Mouse (Mus musculus) ES-E14 (cell line): ENCODE data around the gene Otor. TPM values are rescaled to one million over a fixed set of nuclear protein-coding genes. Genes with fewer than 3 reads are reported as not detected.

Experiments
- DNase-seq: peaks from one replicate; pipeline ENCODE4 v3.0.0-alpha.2; 2013; ENCODE audit warnings: low read depth, low spot score
- H3K27ac ChIP-seq: 2 replicates; pipeline ENCODE4 v1.5.1; 2012; ENCODE audit warnings: low read depth, mild to moderate bottlenecking, low read length, moderate library complexity, mixed read lengths; ENCODE audit not compliant: poor library complexity, insufficient read depth, severe bottlenecking
- H3K36me3 ChIP-seq: 2 replicates; pipeline ENCODE4 v1.6.1; 2012; ENCODE audit warnings: mild to moderate bottlenecking, low read length, moderate library complexity, mixed read lengths; ENCODE audit not compliant: control insufficient read depth, poor library complexity, insufficient read depth, severe bottlenecking
- H3K4me1 ChIP-seq, 2 experiments: fragments of 150-350 bp in 1 of 2; sonication (generic) in 1 of 2; 2 replicates each; pipeline ENCODE4 v1.6.1; 2012; ENCODE audit warnings: low read length in 2 of 2, mild to moderate bottlenecking in 1 of 2, mixed read lengths in 1 of 2; ENCODE audit not compliant: control insufficient read depth in 2 of 2, insufficient read depth in 2 of 2, poor library complexity in 1 of 2
- H3K4me3 ChIP-seq, 2 experiments: fragments of 150-350 bp in 1 of 2; sonication (generic) in 1 of 2; 2 replicates each; pipeline ENCODE4 v1.5.1; 2012; ENCODE audit warnings: low read length in 2 of 2, low read depth in 1 of 2, mild to moderate bottlenecking in 1 of 2, mixed read lengths in 1 of 2; ENCODE audit not compliant: insufficient read depth in 1 of 2, poor library complexity in 1 of 2, severe bottlenecking in 1 of 2
- H3K9ac ChIP-seq: 2 replicates; pipeline ENCODE4 v1.6.1; 2012; ENCODE audit warnings: low read depth, mild to moderate bottlenecking, low read length, mixed read lengths; ENCODE audit not compliant: poor library complexity, insufficient read depth, severe bottlenecking
- H3K9me3 ChIP-seq: fragments of 150-350 bp; sonication (generic); 2 replicates; pipeline ENCODE4 v1.6.1; 2012; ENCODE audit warnings: low read depth, mild to moderate bottlenecking, low read length; ENCODE audit not compliant: control insufficient read depth, insufficient read depth
- CHD2 ChIP-seq: IDR thresholded peaks from 2 replicates; pipeline ENCODE4 v1.6.1; 2014; ENCODE audit warnings: mild to moderate bottlenecking, low read depth, low read length, inconsistent platforms
- HCFC1 ChIP-seq: IDR thresholded peaks from 2 replicates; pipeline ENCODE4 v1.6.1; 2012; ENCODE audit warnings: low read length, inconsistent platforms, borderline replicate concordance; ENCODE audit not compliant: insufficient read depth
- MAFK ChIP-seq: IDR thresholded peaks from 2 replicates; pipeline ENCODE4 v1.6.1; 2014; ENCODE audit warnings: mild to moderate bottlenecking, low read depth, low read length, inconsistent platforms; ENCODE audit not compliant: insufficient read depth
- ZC3H11A ChIP-seq: IDR thresholded peaks from 2 replicates; pipeline ENCODE4 v1.6.1; 2012; ENCODE audit warnings: low read depth, mild to moderate bottlenecking, inconsistent platforms, low read length, borderline replicate concordance
- ZNF384 ChIP-seq: IDR thresholded peaks from 2 replicates; pipeline ENCODE4 v1.6.1; 2012; ENCODE audit warnings: low read depth, low read length, inconsistent platforms
- in situ Hi-C, 2 experiments: fragments of 600-800 bp; cut with MboI; formaldehyde crosslinking; loops; one replicate each; pipeline ENCODE4 v1.15.1; 2025; ENCODE audit warnings: low sequenced_read_pairs in 2 of 2, inconsistent platforms in 1 of 2; ENCODE audit not compliant: unreplicated experiment in 2 of 2
- total RNA-seq: library from RNA; depleted of rRNA; stranded (reverse); fragments of 300-350 nt; gene quantifications from 2 replicates; pipeline ENCODE4 v1.2.3, GENCODE M21; 2012; rRNA removed

Gene Otor
- total RNA-seq, 1 experiment: not detected

- H3K36me3 ChIP-seq: no peaks in the 10 kb centered on the region
- DNase-seq: no peak
- no peak for TF ChIP-seq ZNF384
- TF ChIP-seq ZC3H11A: no peak
- TF ChIP-seq CHD2: no peak
- TF ChIP-seq HCFC1: no peak
- TF ChIP-seq MAFK: no peak
Measured at GRCm38 (mm10) chr2:143114716-143115115, 36.4 kb downstream of the Otor start.

GRCm38 (mm10) chr2:143117453-143117852 is 39.2 kb downstream of the Otor start:
- Histone ChIP-seq H3K36me3 (no peaks in the 10 kb centered on the region), H3K4me1 (peaks cover 0 to 10% of the 10 kb centered on the region in 2 experiments; a peak in 2 of 4 replicates), H3K4me3 (no peak overlapping the region), H3K27ac (no peak overlapping the region; the same call in 1 of the 2 replicates), H3K9me3 (no peaks in the 10 kb centered on the region), H3K9ac (no peak overlapping the region)
- in situ Hi-C loops: loop anchor here in 1 of 2 experiments (10.0 kb wide), 1 partner anchor 667 kb away; no protein-coding TSS in a partner anchor
- peak; percentile 70 for DNase-seq
- TF ChIP-seq ZC3H11A: no peak
- no peak for TF ChIP-seq HCFC1
- no peak for TF ChIP-seq CHD2
- TF ChIP-seq ZNF384: no peak
- TF ChIP-seq MAFK: no peak

More at GRCm38 (mm10) chr2:143114716-143115115, 36.4 kb downstream of the Otor start:
- Histone ChIP-seq H3K4me3 (no peak overlapping the region), H3K27ac (no peak overlapping the region), H3K4me1 (peaks cover 0 to 10% of the 10 kb centered on the region in 2 experiments; a peak in 2 of 4 replicates), H3K9ac (no peak overlapping the region), H3K9me3 (no peaks in the 10 kb centered on the region)
- in situ Hi-C loops: loop anchor here in 1 of 2 experiments (10.0 kb wide), 1 partner anchor 670 kb away; no protein-coding TSS in a partner anchor

GRCm38 (mm10) chr2:143118221-143118620 is 39.9 kb downstream of the Otor start:
- DNase-seq: peak; percentile 31
- peak overlapping the region; percentile 47; the same call in 1 of the 2 replicates for H3K27ac ChIP-seq
- H3K4me3 ChIP-seq: no peak overlapping the region
- in situ Hi-C loops: loop anchor here in 1 of 2 experiments (10.0 kb wide), 1 partner anchor 667 kb away; no protein-coding TSS in a partner anchor
- TF ChIP-seq MAFK (no peak), ZC3H11A (no peak), ZNF384 (no peak), CHD2 (no peak), HCFC1 (no peak)
- H3K9ac ChIP-seq: no peak overlapping the region
- no peaks in the 10 kb centered on the region for H3K36me3 ChIP-seq
- H3K9me3 ChIP-seq: no peaks in the 10 kb centered on the region
- peaks cover 0 to 10% of the 10 kb centered on the region in 2 experiments; a peak in 2 of 4 replicates for H3K4me1 ChIP-seq

- Histone ChIP-seq H3K36me3 (no peaks in the 10 kb centered on the region), H3K4me3 (no peak overlapping the region), H3K4me1 (no peaks in the 10 kb centered on the region), H3K9ac (no peak overlapping the region), H3K27ac (no peak overlapping the region), H3K9me3 (no peaks in the 10 kb centered on the region)
- TF ChIP-seq HCFC1 (no peak), MAFK (no peak), CHD2 (no peak), ZNF384 (no peak), ZC3H11A (no peak)
- in situ Hi-C loops: no loop called here
- DNase-seq: no peak
Measured at GRCm38 (mm10) chr2:143131098-143131646, 52.9 kb downstream of the Otor start.

Other genes starting within 250 kb of the Otor start
- gene Kif16b, start 176.9 kb upstream of the Otor start, total RNA-seq: 10.5 and 12.8 TPM in 2 replicates
- 36.0 and 61.5 TPM in 2 replicates for gene Snrpb2, start 15.4 kb upstream of the Otor start, total RNA-seq